Mouse (Mus musculus) liver, embryonic 14.5 days (tissue): ENCODE data around the gene B4galnt1. TPM values are rescaled to one million over a fixed set of nuclear protein-coding genes. Genes with fewer than 3 reads are reported as not detected.

ENCODE experiments used
- ATAC-seq: fragments of 200-750 bp; cut with Nextera tagmentation; 2 replicates; pipeline ENCODE4 v1.8.0; 2017; ENCODE audit warnings: moderate number of reproducible peaks, mild to moderate bottlenecking, moderate library complexity; ENCODE audit not compliant: insufficient read depth
- DNase-seq, 3 experiments: peaks; one replicate each; pipeline ENCODE4 v3.0.0-alpha.2; 2012 to 2013; ENCODE audit warnings: low read depth in 3 of 3, low spot score in 3 of 3
- H3K27ac ChIP-seq: fragments of 300-500 bp; sonication (generic); 2 replicates; pipeline ENCODE4 v1.5.1; 2014; ENCODE audit warnings: moderate library complexity, mild to moderate bottlenecking, control low read depth, inconsistent platforms
- H3K27me3 ChIP-seq: fragments of 300-500 bp; sonication (generic); 2 replicates; pipeline ENCODE4 v1.6.1; 2014; ENCODE audit warnings: mild to moderate bottlenecking, low read length, moderate library complexity; ENCODE audit not compliant: control insufficient read depth, insufficient read depth
- H3K36me3 ChIP-seq: fragments of 300-500 bp; sonication (generic); replicated peaks from 2 replicates; pipeline ENCODE4 v1.6.1; 2014; ENCODE audit warnings: low read depth; ENCODE audit not compliant: control insufficient read depth, insufficient read depth
- H3K4me1 ChIP-seq, 2 experiments: fragments of 200-500 bp in 1 of 2; fragments of 300-500 bp in 1 of 2; sonication (generic) in 1 of 2; replicated peaks; 2 replicates each; pipeline ENCODE4 v1.6.1; 2012 to 2014; ENCODE audit warnings: antibody characterized with exemption in 1 of 2, inconsistent platforms in 1 of 2, low read length in 1 of 2; ENCODE audit not compliant: control insufficient read depth in 2 of 2, insufficient read depth in 2 of 2
- H3K4me2 ChIP-seq: fragments of 300-500 bp; sonication (generic); 2 replicates; pipeline ENCODE4 v1.6.1; 2014; ENCODE audit warnings: low read depth, mild to moderate bottlenecking, control low read depth, moderate library complexity
- H3K4me3 ChIP-seq, 2 experiments: fragments of 200-500 bp in 1 of 2; fragments of 300-500 bp in 1 of 2; sonication (generic) in 1 of 2; 2 replicates each; pipeline ENCODE4 v1.5.1; 2012 to 2014; ENCODE audit warnings: low read depth in 2 of 2, low read length in 2 of 2, mild to moderate bottlenecking in 2 of 2, control low read depth in 1 of 2, inconsistent platforms in 1 of 2, moderate library complexity in 1 of 2; ENCODE audit not compliant: insufficient read depth in 1 of 2
- H3K9ac ChIP-seq: fragments of 300-500 bp; sonication (generic); replicated peaks from 2 replicates; pipeline ENCODE4 v1.6.1; 2014; ENCODE audit warnings: mild to moderate bottlenecking, control low read depth, moderate library complexity
- H3K9me3 ChIP-seq: fragments of 300-500 bp; sonication (generic); 2 replicates; pipeline ENCODE4 v1.6.1; 2016; ENCODE audit warnings: low read length, mixed read lengths; ENCODE audit not compliant: control insufficient read depth
- CTCF ChIP-seq: IDR thresholded peaks from 2 replicates; pipeline ENCODE4 v1.5.1; 2016; ENCODE audit warnings: antibody characterized with exemption, low read depth, control low read depth
- EP300 ChIP-seq: IDR thresholded peaks from 2 replicates; pipeline ENCODE4 v1.6.1; 2016; ENCODE audit warnings: antibody characterized with exemption, low read depth
- WGBS: fragments of 180-500 bp; shearing (Covaris S2); extraction: QIAGEN DNeasy Blood & Tissue Kit; methylation state at CpG from one replicate; pipeline ENCODE4 v1.1.7; 2014; ENCODE audit not compliant: insufficient replicate concordance; 5-methylcytosine and 5-hydroxymethylcytosine counted together
- polyA plus RNA-seq, 2 experiments: library from polyadenylated mRNA; depleted of rRNA in 1 of 2; stranded (reverse) in 1 of 2; unstranded in 1 of 2; fragments of >200 nt; fragmentation: Nextera tagmentation in 1 of 2; extraction: Ambion mirVana in 1 of 2; gene quantifications; 2 replicates each; pipeline versions ENCODE4 v1.2.1 to v1.2.3; 2012 to 2014

B4galnt1 gene
- polyA plus RNA-seq, 2 experiments = 10.4 to 17.1 TPM

- H3K4me2 ChIP-seq = no peak overlapping the region
- no peak for DNase-seq
- 84% methylated on average over 11 of the region's 11 CpGs for WGBS
- H3K36me3 ChIP-seq = no peaks in the 10 kb centered on the region
- no peaks in the 10 kb centered on the region for H3K27me3 ChIP-seq
- no peaks in the 10 kb centered on the region for H3K9me3 ChIP-seq
- ATAC-seq = no peak
- TF ChIP-seq EP300 (no peak), CTCF (no peak)
- H3K27ac ChIP-seq = no peak overlapping the region
- no peak overlapping the region for H3K9ac ChIP-seq
- no peak overlapping the region for H3K4me3 ChIP-seq
- peaks cover 6 to 11% of the 10 kb centered on the region in 2 experiments for H3K4me1 ChIP-seq
These were observed 51.4 kb downstream of the B4galnt1 start for GRCm38 (mm10) chr10:127216456-127216855.

- H3K4me1 ChIP-seq = peaks cover 6 to 9% of the 10 kb centered on the region in 2 experiments
- no peaks in the 10 kb centered on the region for H3K36me3 ChIP-seq
- no peaks in the 10 kb centered on the region for H3K27me3 ChIP-seq
- H3K9ac ChIP-seq = no peak overlapping the region
- DNase-seq = no peak
- H3K4me2 ChIP-seq = no peak overlapping the region
- H3K9me3 ChIP-seq = no peaks in the 10 kb centered on the region
- H3K4me3 ChIP-seq = no peak overlapping the region
- ATAC-seq = no peak; the same call in 1 of the 2 replicates
- no peak for TF ChIP-seq EP300
- H3K27ac ChIP-seq = no peak overlapping the region
These were observed 52.2 kb downstream of the B4galnt1 start for GRCm38 (mm10) chr10:127217177-127217576.

- TF ChIP-seq CTCF = no peak
- TF ChIP-seq EP300 = no peak
- Histone ChIP-seq H3K27ac (no peak overlapping the region), H3K9me3 (no peaks in the 10 kb centered on the region), H3K4me3 (no peak overlapping the region), H3K4me2 (no peak overlapping the region), H3K9ac (no peak overlapping the region), H3K36me3 (no peaks in the 10 kb centered on the region), H3K27me3 (no peaks in the 10 kb centered on the region), H3K4me1 (peaks cover 6 to 9% of the 10 kb centered on the region in 2 experiments)
- DNase-seq (no peak), ATAC-seq (no peak)
- WGBS = 69% methylated on average over 2 of the region's 2 CpGs
These were observed 53.3 kb downstream of the B4galnt1 start for GRCm38 (mm10) chr10:127218339-127218738.

Other genes with a start within 250 kb of the B4galnt1 start
- 18.8 and 19.4 TPM in 2 replicates for gene Ctdsp2, start 186.5 kb upstream of the B4galnt1 start, polyA plus RNA-seq (2012; rRNA removed)
- 13.3 and 15.8 TPM in 2 replicates for gene Ctdsp2, start 186.5 kb upstream of the B4galnt1 start, polyA plus RNA-seq (2014; fragmentation: Nextera tagmentation; extraction: Ambion mirVana)
- gene Avil, start 164.5 kb upstream of the B4galnt1 start, polyA plus RNA-seq (2012; rRNA removed) = 0.02 and 0.12 TPM in 2 replicates
- gene Avil, start 164.5 kb upstream of the B4galnt1 start, polyA plus RNA-seq (2014; fragmentation: Nextera tagmentation; extraction: Ambion mirVana) = 0.03 TPM in 1 of 2 replicates, not detected in the other
- gene Tsfm, start 134.4 kb upstream of the B4galnt1 start, polyA plus RNA-seq (2012; rRNA removed) = 22.8 and 26.7 TPM in 2 replicates
- gene Tsfm, start 134.4 kb upstream of the B4galnt1 start, polyA plus RNA-seq (2014; fragmentation: Nextera tagmentation; extraction: Ambion mirVana) = 40.7 and 49.2 TPM in 2 replicates
- 10.6 and 12.5 TPM in 2 replicates for gene Mettl1, start 123.8 kb upstream of the B4galnt1 start, polyA plus RNA-seq (2012; rRNA removed)
- 18.1 and 19.3 TPM in 2 replicates for gene Mettl1, start 123.8 kb upstream of the B4galnt1 start, polyA plus RNA-seq (2014; fragmentation: Nextera tagmentation; extraction: Ambion mirVana)
- 0.08 and 0.09 TPM in 2 replicates for gene Eef1akmt3, start 123.7 kb upstream of the B4galnt1 start, polyA plus RNA-seq (2012; rRNA removed)
- 0.04 TPM in 1 of 2 replicates, not detected in the other for gene Eef1akmt3, start 123.7 kb upstream of the B4galnt1 start, polyA plus RNA-seq (2014; fragmentation: Nextera tagmentation; extraction: Ambion mirVana)
- 0.07 and 0.08 TPM in 2 replicates for gene Cyp27b1, start 117.0 kb upstream of the B4galnt1 start, polyA plus RNA-seq (2012; rRNA removed)
- not detected in 2 replicates for gene Cyp27b1, start 117.0 kb upstream of the B4galnt1 start, polyA plus RNA-seq (2014; fragmentation: Nextera tagmentation; extraction: Ambion mirVana)
- 0.07 and 0.12 TPM in 2 replicates for gene March9, start 105.0 kb upstream of the B4galnt1 start, polyA plus RNA-seq (2012; rRNA removed)
- gene March9, start 105.0 kb upstream of the B4galnt1 start, polyA plus RNA-seq (2014; fragmentation: Nextera tagmentation; extraction: Ambion mirVana) = not detected in 2 replicates
- gene Cdk4, start 101.7 kb upstream of the B4galnt1 start, polyA plus RNA-seq (2012; rRNA removed) = 175 and 221 TPM in 2 replicates
- gene Cdk4, start 101.7 kb upstream of the B4galnt1 start, polyA plus RNA-seq (2014; fragmentation: Nextera tagmentation; extraction: Ambion mirVana) = 519 and 576 TPM in 2 replicates
- gene Tspan31, start 95.0 kb upstream of the B4galnt1 start, polyA plus RNA-seq (2012; rRNA removed) = 35.8 and 41.8 TPM in 2 replicates
- gene Tspan31, start 95.0 kb upstream of the B4galnt1 start, polyA plus RNA-seq (2014; fragmentation: Nextera tagmentation; extraction: Ambion mirVana) = 18.9 and 23.8 TPM in 2 replicates
- 3.0 and 3.7 TPM in 2 replicates for gene Agap2, start 89.9 kb upstream of the B4galnt1 start, polyA plus RNA-seq (2012; rRNA removed)
- gene Agap2, start 89.9 kb upstream of the B4galnt1 start, polyA plus RNA-seq (2014; fragmentation: Nextera tagmentation; extraction: Ambion mirVana) = 0.57 and 0.59 TPM in 2 replicates
- 20.9 and 25.0 TPM in 2 replicates for gene Os9, start 44.1 kb upstream of the B4galnt1 start, polyA plus RNA-seq (2012; rRNA removed)
- gene Os9, start 44.1 kb upstream of the B4galnt1 start, polyA plus RNA-seq (2014; fragmentation: Nextera tagmentation; extraction: Ambion mirVana) = 22.9 and 29.9 TPM in 2 replicates
- gene Slc26a10, start 15.4 kb downstream of the B4galnt1 start, polyA plus RNA-seq (2012; rRNA removed) = 1.5 and 1.7 TPM in 2 replicates
- gene Slc26a10, start 15.4 kb downstream of the B4galnt1 start, polyA plus RNA-seq (2014; fragmentation: Nextera tagmentation; extraction: Ambion mirVana) = 0.75 and 1.3 TPM in 2 replicates
- gene Arhgef25, start 24.9 kb downstream of the B4galnt1 start, polyA plus RNA-seq (2012; rRNA removed) = 6.9 and 7.7 TPM in 2 replicates
- gene Arhgef25, start 24.9 kb downstream of the B4galnt1 start, polyA plus RNA-seq (2014; fragmentation: Nextera tagmentation; extraction: Ambion mirVana) = 3.4 and 4.8 TPM in 2 replicates
- gene Dtx3, start 30.5 kb downstream of the B4galnt1 start, polyA plus RNA-seq (2012; rRNA removed) = 35.9 and 38.6 TPM in 2 replicates
- 11.2 and 15.0 TPM in 2 replicates for gene Dtx3, start 30.5 kb downstream of the B4galnt1 start, polyA plus RNA-seq (2014; fragmentation: Nextera tagmentation; extraction: Ambion mirVana)
- gene Pip4k2c, start 46.4 kb downstream of the B4galnt1 start, polyA plus RNA-seq (2012; rRNA removed) = 28.2 and 31.2 TPM in 2 replicates
- gene Pip4k2c, start 46.4 kb downstream of the B4galnt1 start, polyA plus RNA-seq (2014; fragmentation: Nextera tagmentation; extraction: Ambion mirVana) = 25.7 and 31.1 TPM in 2 replicates
- 0.11 and 0.19 TPM in 2 replicates for gene Kif5a, start 98.1 kb downstream of the B4galnt1 start, polyA plus RNA-seq (2012; rRNA removed)
- 0.01 and 0.03 TPM in 2 replicates for gene Kif5a, start 98.1 kb downstream of the B4galnt1 start, polyA plus RNA-seq (2014; fragmentation: Nextera tagmentation; extraction: Ambion mirVana)
- gene Dctn2, start 101.1 kb downstream of the B4galnt1 start, polyA plus RNA-seq (2012; rRNA removed) = 53.8 and 58.7 TPM in 2 replicates
- gene Dctn2, start 101.1 kb downstream of the B4galnt1 start, polyA plus RNA-seq (2014; fragmentation: Nextera tagmentation; extraction: Ambion mirVana) = 59.2 and 64.7 TPM in 2 replicates
- gene Mbd6, start 123.8 kb downstream of the B4galnt1 start, polyA plus RNA-seq (2012; rRNA removed) = 9.7 and 11.0 TPM in 2 replicates
- 5.6 and 6.2 TPM in 2 replicates for gene Mbd6, start 123.8 kb downstream of the B4galnt1 start, polyA plus RNA-seq (2014; fragmentation: Nextera tagmentation; extraction: Ambion mirVana)
- gene Mars, start 146.6 kb downstream of the B4galnt1 start, polyA plus RNA-seq (2012; rRNA removed) = 53.6 and 63.4 TPM in 2 replicates
- gene Mars, start 146.6 kb downstream of the B4galnt1 start, polyA plus RNA-seq (2014; fragmentation: Nextera tagmentation; extraction: Ambion mirVana) = 101 and 115 TPM in 2 replicates
- gene Arhgap9, start 156.7 kb downstream of the B4galnt1 start, polyA plus RNA-seq (2012; rRNA removed) = 7.3 and 8.8 TPM in 2 replicates
- 12.4 and 13.4 TPM in 2 replicates for gene Arhgap9, start 156.7 kb downstream of the B4galnt1 start, polyA plus RNA-seq (2014; fragmentation: Nextera tagmentation; extraction: Ambion mirVana)
- 1.1 and 1.4 TPM in 2 replicates for gene Gli1, start 176.7 kb downstream of the B4galnt1 start, polyA plus RNA-seq (2012; rRNA removed)
- 0.15 and 0.27 TPM in 2 replicates for gene Gli1, start 176.7 kb downstream of the B4galnt1 start, polyA plus RNA-seq (2014; fragmentation: Nextera tagmentation; extraction: Ambion mirVana)
- 0.59 and 0.61 TPM in 2 replicates for gene Inhbe, start 189.2 kb downstream of the B4galnt1 start, polyA plus RNA-seq (2012; rRNA removed)
- gene Inhbe, start 189.2 kb downstream of the B4galnt1 start, polyA plus RNA-seq (2014; fragmentation: Nextera tagmentation; extraction: Ambion mirVana) = 0.28 and 0.38 TPM in 2 replicates
- gene Inhbc, start 205.2 kb downstream of the B4galnt1 start, polyA plus RNA-seq (2012; rRNA removed) = 1.5 and 2.0 TPM in 2 replicates
- gene Inhbc, start 205.2 kb downstream of the B4galnt1 start, polyA plus RNA-seq (2014; fragmentation: Nextera tagmentation; extraction: Ambion mirVana) = 2.1 and 2.4 TPM in 2 replicates
- 10.9 and 16.2 TPM in 2 replicates for gene R3hdm2, start 215.1 kb downstream of the B4galnt1 start, polyA plus RNA-seq (2012; rRNA removed)
- gene R3hdm2, start 215.1 kb downstream of the B4galnt1 start, polyA plus RNA-seq (2014; fragmentation: Nextera tagmentation; extraction: Ambion mirVana) = 9.0 and 14.0 TPM in 2 replicates